Mouse (Mus musculus) natural killer cell, adult 2 months (primary cell): ENCODE results near the gene Gm42715.
"Not testable (repeated sequence)": the region's sequence is repeated elsewhere in the genome, so short reads cannot be mapped to it uniquely, and the experiment has no call there.

Source experiments
- DNase-seq, 2 experiments: peaks; one replicate each; pipeline ENCODE4 v3.0.0; 2022; ENCODE audit warnings: low spot score in 2 of 2

Gm42715 gene

GRCm38 (mm10) chr7:127497382-127497781, 22.0 kb upstream of the Gm42715 start:
- no peak for DNase-seq

GRCm38 (mm10) chr7:127498407-127498806, 21.0 kb upstream of the Gm42715 start:
- DNase-seq = peak; percentile 22 to 59

- DNase-seq = no peak
These were observed 11.1 kb upstream of the Gm42715 start for GRCm38 (mm10) chr7:127508291-127508690.

- DNase-seq = not testable (repeated sequence)
These were observed 9.6 kb upstream of the Gm42715 start for GRCm38 (mm10) chr7:127509830-127510229.

- no peak for DNase-seq
These were observed 8.1 kb upstream of the Gm42715 start for GRCm38 (mm10) chr7:127511241-127511640.

- DNase-seq = peak; percentile 96 to 97
These were observed 7.6 kb upstream of the Gm42715 start, which contains the start of gene Srcap for GRCm38 (mm10) chr7:127511808-127512230. TSS of gene Srcap (plus strand) at chr7:127511983.

GRCm38 (mm10) chr7:127512231-127513015, 7.0 kb upstream of the Gm42715 start:
- DNase-seq = peak; percentile 90 to 93

GRCm38 (mm10) chr7:127513016-127513390, 6.4 kb upstream of the Gm42715 start:
- DNase-seq = peak in 1 of 2 experiments; percentile 45

- no peak for DNase-seq
These were observed 5.6 kb upstream of the Gm42715 start for GRCm38 (mm10) chr7:127513781-127514180.

GRCm38 (mm10) chr7:127515846-127516245, 3.5 kb upstream of the Gm42715 start:
- DNase-seq = no peak

- DNase-seq = no peak
These were observed 3.0 kb upstream of the Gm42715 start for GRCm38 (mm10) chr7:127516344-127516743.

- no peak for DNase-seq
These were observed 22.3 kb downstream of the Gm42715 start for GRCm38 (mm10) chr7:127541671-127542070.

- DNase-seq = no peak
These were observed 29.9 kb downstream of the Gm42715 start for GRCm38 (mm10) chr7:127549116-127549835.

GRCm38 (mm10) chr7:127551558-127551957, 32.2 kb downstream of the Gm42715 start:
- DNase-seq = no peak

GRCm38 (mm10) chr7:127560580-127560979, 41.2 kb downstream of the Gm42715 start:
- DNase-seq = no peak

GRCm38 (mm10) chr7:127561340-127561858, 42.0 kb downstream of the Gm42715 start, which contains the start of gene Tmem265:
TSS of gene Tmem265 (plus strand) at chr7:127561390.
- DNase-seq = no peak

- DNase-seq = no peak
These were observed 45.2 kb downstream of the Gm42715 start for GRCm38 (mm10) chr7:127564381-127565150.

- peak; percentile 93 for DNase-seq
These were observed 53.6 kb downstream of the Gm42715 start, which contains the start of gene Phkg2 for GRCm38 (mm10) chr7:127572895-127573471. TSS of gene Phkg2 (plus strand) at chr7:127573340.

- no peak for DNase-seq
These were observed 54.2 kb downstream of the Gm42715 start for GRCm38 (mm10) chr7:127573503-127574008.

GRCm38 (mm10) chr7:127574115-127574514, 54.7 kb downstream of the Gm42715 start:
- DNase-seq = no peak

GRCm38 (mm10) chr7:127583260-127583659, 63.9 kb downstream of the Gm42715 start:
- DNase-seq = no peak
